Mouse (Mus musculus) midbrain, embryonic 16.5 days (tissue): ENCODE data around the gene Rmi1. TPM values are rescaled to one million over a fixed set of nuclear protein-coding genes. Genes with fewer than 3 reads are reported as not detected.

ENCODE experiments used
- ATAC-seq: fragments of 200-750 bp; cut with Nextera tagmentation; 2 replicates; pipeline ENCODE4 v1.8.0; 2017; ENCODE audit warnings: moderate TSS enrichment
- H3K27ac ChIP-seq: fragments of 300-500 bp; sonication (generic); 2 replicates; pipeline ENCODE4 v1.5.1; 2014; ENCODE audit warnings: mild to moderate bottlenecking, low read length, mixed read lengths
- H3K27me3 ChIP-seq: fragments of 300-500 bp; sonication (generic); 2 replicates; pipeline ENCODE4 v1.6.1; 2014; ENCODE audit warnings: low read depth, low read length, mixed read lengths; ENCODE audit not compliant: control insufficient read depth, insufficient read depth
- H3K36me3 ChIP-seq: fragments of 300-500 bp; sonication (generic); 2 replicates; pipeline ENCODE4 v1.6.1; 2014; ENCODE audit warnings: mild to moderate bottlenecking, low read length, moderate library complexity, mixed read lengths; ENCODE audit not compliant: control insufficient read depth, insufficient read depth
- H3K4me1 ChIP-seq: fragments of 300-500 bp; sonication (generic); 2 replicates; pipeline ENCODE4 v1.6.1; 2014; ENCODE audit warnings: mild to moderate bottlenecking, low read length, mixed read lengths; ENCODE audit not compliant: control insufficient read depth, insufficient read depth
- H3K4me2 ChIP-seq: fragments of 300-500 bp; sonication (generic); 2 replicates; pipeline ENCODE4 v1.6.1; 2014; ENCODE audit warnings: mild to moderate bottlenecking, low read length, mixed read lengths
- H3K4me3 ChIP-seq: fragments of 300-500 bp; sonication (generic); 2 replicates; pipeline ENCODE4 v1.5.1; 2014; ENCODE audit warnings: low read depth, mild to moderate bottlenecking, low read length, moderate library complexity, mixed read lengths
- H3K9ac ChIP-seq: fragments of 300-500 bp; sonication (generic); 2 replicates; pipeline ENCODE4 v1.6.1; 2014; ENCODE audit warnings: low read depth, low read length, mixed read lengths
- H3K9me3 ChIP-seq: fragments of 300-500 bp; sonication (generic); replicated peaks from 2 replicates; pipeline ENCODE4 v1.6.1; 2014; ENCODE audit warnings: mild to moderate bottlenecking, low read length, mixed read lengths; ENCODE audit not compliant: control insufficient read depth, poor library complexity, severe bottlenecking
- WGBS: fragments of 180-500 bp; shearing (Covaris S2); extraction: QIAGEN DNeasy Blood & Tissue Kit; methylation state at CpG from one replicate; pipeline ENCODE4 v1.1.7; 2014; 5-methylcytosine and 5-hydroxymethylcytosine counted together
- polyA plus RNA-seq: library from polyadenylated mRNA; unstranded; fragments of >200 nt; fragmentation: Nextera tagmentation; extraction: Ambion mirVana; gene quantifications from 2 replicates; pipeline ENCODE4 v1.2.1, GENCODE M21; 2015

Gene Rmi1
- polyA plus RNA-seq, 1 experiment from 2014 or later = 21.3 TPM

- H3K9ac ChIP-seq = no peak overlapping the region
- H3K4me3 ChIP-seq = no peak overlapping the region
- no peaks in the 10 kb centered on the region for H3K4me1 ChIP-seq
- peaks cover 6% of the 10 kb centered on the region; the same call in 1 of the 2 replicates for H3K36me3 ChIP-seq
- H3K27ac ChIP-seq = no peak overlapping the region
- H3K9me3 ChIP-seq = no peaks in the 10 kb centered on the region
- no peaks in the 10 kb centered on the region for H3K27me3 ChIP-seq
- H3K4me2 ChIP-seq = no peak overlapping the region
- ATAC-seq = no peak
- WGBS = 90% methylated on average over 5 of the region's 5 CpGs
These were observed 13.8 kb downstream of the Rmi1 start for GRCm38 (mm10) chr13:58415838-58416237.

DNA sequence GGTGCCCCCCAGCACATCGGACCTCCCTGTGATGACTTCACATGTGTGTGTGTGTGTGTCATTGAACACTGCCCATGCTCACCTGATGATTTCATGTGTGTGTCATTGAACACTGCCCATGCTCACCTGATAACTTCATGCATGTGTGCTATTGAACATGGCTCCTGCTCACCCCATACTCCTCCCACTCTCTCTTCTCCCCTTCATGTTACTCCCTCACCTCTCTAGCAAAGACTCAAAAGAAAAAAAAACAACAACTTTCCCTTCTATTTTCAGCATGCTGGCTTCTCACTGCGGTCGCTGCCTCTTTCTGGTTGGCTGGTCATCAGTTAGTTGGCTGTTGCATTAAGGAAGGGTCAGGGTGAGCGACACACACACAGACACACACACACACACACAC is 16.6 kb downstream of the Rmi1 start:
- no peaks in the 10 kb centered on the region for H3K27me3 ChIP-seq
- no peak for ATAC-seq
- H3K9ac ChIP-seq = no peak overlapping the region
- H3K27ac ChIP-seq = no peak overlapping the region
- no peak overlapping the region for H3K4me2 ChIP-seq
- no peak overlapping the region for H3K4me3 ChIP-seq
- WGBS = 80% methylated on average over 4 of the region's 4 CpGs
- no peaks in the 10 kb centered on the region for H3K9me3 ChIP-seq
- no peaks in the 10 kb centered on the region for H3K36me3 ChIP-seq
- H3K4me1 ChIP-seq = no peaks in the 10 kb centered on the region

DNA sequence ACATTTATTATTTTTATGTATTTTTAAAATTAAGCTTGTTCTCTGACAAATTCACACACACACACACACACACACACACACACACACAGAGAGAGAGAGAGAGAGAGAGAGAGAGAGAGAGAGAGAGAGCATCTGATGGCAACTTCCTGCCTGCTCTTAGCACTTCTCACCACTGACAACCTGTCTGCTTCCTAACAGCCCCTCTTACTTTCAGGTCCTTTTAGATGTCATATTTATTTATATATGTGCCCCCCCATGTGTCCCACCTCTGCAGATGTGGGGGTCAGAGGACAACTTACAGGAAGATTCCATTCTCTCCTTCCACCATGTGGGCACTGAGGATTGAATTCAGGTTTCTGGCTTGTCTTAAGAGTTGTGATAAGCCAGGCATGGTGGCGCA is 17.2 kb downstream of the Rmi1 start:
- Histone ChIP-seq H3K4me2 (no peak overlapping the region), H3K27ac (no peak overlapping the region), H3K9ac (no peak overlapping the region), H3K27me3 (no peaks in the 10 kb centered on the region), H3K36me3 (no peaks in the 10 kb centered on the region), H3K4me3 (no peak overlapping the region), H3K4me1 (no peaks in the 10 kb centered on the region), H3K9me3 (no peaks in the 10 kb centered on the region)
- ATAC-seq = no peak
- 92% methylated on average over 1 of the region's 1 CpGs for WGBS

DNA sequence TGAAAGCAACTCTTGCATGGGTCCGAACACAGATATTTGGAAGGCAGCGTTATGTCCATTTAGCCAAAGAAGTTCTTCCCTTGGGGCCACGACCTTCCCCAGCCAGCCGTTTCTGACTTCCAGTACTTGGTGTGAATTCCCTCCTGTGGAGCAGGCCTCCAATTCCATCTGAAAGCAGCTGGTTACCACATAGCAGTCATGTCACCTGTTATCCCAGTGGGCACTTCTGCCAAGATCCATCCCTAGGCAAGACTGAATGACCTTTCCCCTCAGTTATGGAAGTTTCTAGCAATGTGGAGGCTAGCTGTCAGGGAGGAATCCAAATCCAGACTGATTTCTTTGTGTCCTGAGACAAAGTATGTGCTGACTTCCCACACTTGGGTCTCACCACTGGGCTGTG is 19.0 kb downstream of the Rmi1 start:
- H3K36me3 ChIP-seq = no peaks in the 10 kb centered on the region
- no peaks in the 10 kb centered on the region for H3K9me3 ChIP-seq
- WGBS = 88% methylated on average over 4 of the region's 4 CpGs
- no peak overlapping the region for H3K9ac ChIP-seq
- no peaks in the 10 kb centered on the region for H3K4me1 ChIP-seq
- H3K4me3 ChIP-seq = no peak overlapping the region
- H3K4me2 ChIP-seq = no peak overlapping the region
- ATAC-seq = no peak
- no peaks in the 10 kb centered on the region for H3K27me3 ChIP-seq
- no peak overlapping the region for H3K27ac ChIP-seq

DNA sequence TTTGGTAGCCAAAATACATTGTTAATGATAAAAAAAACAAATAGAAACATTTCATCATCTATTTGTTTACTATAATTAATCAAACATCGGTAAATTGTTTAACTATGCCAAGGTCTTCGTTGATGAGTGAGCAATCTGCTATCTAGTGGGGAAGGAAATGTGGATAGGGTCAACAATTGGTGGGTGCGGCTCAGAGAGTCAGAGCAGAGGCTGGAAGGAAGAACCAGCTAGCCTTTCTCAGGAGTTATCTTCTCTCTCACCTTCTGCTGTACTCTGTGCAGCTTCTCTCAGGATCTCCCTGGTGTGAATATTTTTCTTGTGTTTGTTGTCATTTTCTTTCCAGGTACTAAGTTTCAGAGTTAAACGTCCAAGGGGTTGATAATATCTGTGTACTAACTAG is 20.2 kb downstream of the Rmi1 start:
- Histone ChIP-seq H3K27ac (no peak overlapping the region), H3K27me3 (no peaks in the 10 kb centered on the region), H3K9ac (no peak overlapping the region), H3K4me2 (no peak overlapping the region), H3K36me3 (no peaks in the 10 kb centered on the region), H3K9me3 (no peaks in the 10 kb centered on the region), H3K4me3 (no peak overlapping the region), H3K4me1 (no peaks in the 10 kb centered on the region)
- 94% methylated on average over 4 of the region's 4 CpGs for WGBS
- no peak for ATAC-seq

- Histone ChIP-seq H3K4me3 (no peak overlapping the region), H3K4me1 (no peaks in the 10 kb centered on the region), H3K36me3 (no peaks in the 10 kb centered on the region), H3K9ac (no peak overlapping the region), H3K27ac (no peak overlapping the region), H3K9me3 (no peaks in the 10 kb centered on the region), H3K4me2 (no peak overlapping the region), H3K27me3 (no peaks in the 10 kb centered on the region)
- WGBS = 56% methylated on average over 10 of the region's 10 CpGs
- no peak for ATAC-seq
These were observed 21.1 kb downstream of the Rmi1 start for GRCm38 (mm10) chr13:58423061-58423660.

GRCm38 (mm10) chr13:58439716-58440115 is 37.7 kb downstream of the Rmi1 start:
- Histone ChIP-seq H3K36me3 (no peaks in the 10 kb centered on the region), H3K4me2 (no peak overlapping the region), H3K4me3 (no peak overlapping the region), H3K4me1 (peaks cover 3% of the 10 kb centered on the region), H3K27ac (no peak overlapping the region), H3K9ac (no peak overlapping the region), H3K9me3 (no peaks in the 10 kb centered on the region), H3K27me3 (no peaks in the 10 kb centered on the region)
- ATAC-seq = no peak
- 56% methylated on average over 2 of the region's 2 CpGs for WGBS

- Histone ChIP-seq H3K4me2 (no peak overlapping the region), H3K4me3 (no peak overlapping the region), H3K4me1 (peaks cover 3% of the 10 kb centered on the region), H3K36me3 (no peaks in the 10 kb centered on the region), H3K27ac (no peak overlapping the region), H3K9ac (no peak overlapping the region), H3K9me3 (no peaks in the 10 kb centered on the region), H3K27me3 (no peaks in the 10 kb centered on the region)
- no peak for ATAC-seq
- WGBS = 53% methylated on average over 4 of the region's 4 CpGs
These were observed 41.3 kb downstream of the Rmi1 start for GRCm38 (mm10) chr13:58443326-58443725.

DNA sequence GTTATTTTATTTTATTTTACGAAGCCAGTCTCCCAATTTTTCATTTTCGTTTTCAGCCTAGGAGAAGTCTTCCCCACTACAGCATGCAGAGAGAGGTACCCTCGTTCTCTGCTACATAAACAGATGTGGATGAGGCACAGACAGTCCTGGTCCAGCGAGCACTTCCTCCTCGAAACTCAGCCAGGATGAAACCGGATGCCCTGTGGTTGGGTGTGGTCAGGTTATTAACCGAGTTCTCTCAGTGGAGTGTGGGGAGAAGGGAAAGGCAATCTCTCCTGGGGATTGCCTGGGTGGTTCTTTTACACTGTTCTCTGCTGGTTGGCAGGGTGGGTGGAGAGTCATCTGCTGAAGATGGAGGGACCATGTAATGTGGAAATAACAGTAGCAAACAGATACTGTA is 41.7 kb downstream of the Rmi1 start:
- no peaks in the 10 kb centered on the region for H3K27me3 ChIP-seq
- H3K4me2 ChIP-seq = no peak overlapping the region
- H3K36me3 ChIP-seq = no peaks in the 10 kb centered on the region
- WGBS = 70% methylated on average over 7 of the region's 7 CpGs
- no peak overlapping the region for H3K4me3 ChIP-seq
- H3K4me1 ChIP-seq = peaks cover 3% of the 10 kb centered on the region
- no peak overlapping the region for H3K9ac ChIP-seq
- no peaks in the 10 kb centered on the region for H3K9me3 ChIP-seq
- H3K27ac ChIP-seq = peak overlapping the region; percentile 47; the same call in 1 of the 2 replicates
- ATAC-seq = no peak
